Mouse (Mus musculus): ENCODE data around the gene Gm10197. TPM values are rescaled to one million over a fixed set of nuclear protein-coding genes. Genes with fewer than 3 reads are reported as not detected.

The Gm10197 gene
- polyA plus RNA-seq, 1 experiment from 2014 or later = 7.2 TPM

GRCm38 (mm10) chr19:53355065-53355464 is 16.5 kb downstream of the Gm10197 start:
- peak overlapping the region; percentile 2; the same call in 1 of the 2 replicates for H3K27ac ChIP-seq (ENCODE audit: low read depth, low read length)
- peaks cover 14% of the 10 kb centered on the region for H3K4me1 ChIP-seq (ENCODE audit: control insufficient read depth, insufficient read depth, low read length)
- no peak overlapping the region for H3K9ac ChIP-seq (ENCODE audit: low read length)
- 74% methylated on average over 16 of the region's 16 CpGs for WGBS
- H3K27me3 ChIP-seq (replicated peaks; ENCODE audit: control insufficient read depth, insufficient read depth, low read length) = no peaks in the 10 kb centered on the region
- H3K36me3 ChIP-seq (ENCODE audit: control insufficient read depth, insufficient read depth, low read length) = peaks cover 18% of the 10 kb centered on the region; the same call in 1 of the 2 replicates
- DNase-seq (ENCODE audit: low spot score) = no peak
- H3K4me3 ChIP-seq (ENCODE audit: low read depth, low read length) = no peak overlapping the region
- H3K4me2 ChIP-seq (ENCODE audit: low read length) = no peak overlapping the region
- no peak for ATAC-seq
- no peaks in the 10 kb centered on the region for H3K9me3 ChIP-seq (replicated peaks; ENCODE audit: control insufficient read depth, low read length)

- peaks cover 8% of the 10 kb centered on the region for H3K4me1 ChIP-seq (ENCODE audit: control insufficient read depth, insufficient read depth, low read length)
- ATAC-seq (no peak), DNase-seq (ENCODE audit: low spot score) (peak; percentile 34)
- no peak overlapping the region for H3K27ac ChIP-seq (ENCODE audit: low read depth, low read length)
- H3K4me2 ChIP-seq (ENCODE audit: low read length) = no peak overlapping the region
- no peak overlapping the region for H3K9ac ChIP-seq (ENCODE audit: low read length)
- H3K27me3 ChIP-seq (replicated peaks; ENCODE audit: control insufficient read depth, insufficient read depth, low read length) = no peaks in the 10 kb centered on the region
- H3K36me3 ChIP-seq (ENCODE audit: control insufficient read depth, insufficient read depth, low read length) = peaks cover 18% of the 10 kb centered on the region; the same call in 1 of the 2 replicates
- WGBS = 49% methylated on average over 7 of the region's 7 CpGs
- no peaks in the 10 kb centered on the region for H3K9me3 ChIP-seq (replicated peaks; ENCODE audit: control insufficient read depth, low read length)
- H3K4me3 ChIP-seq (ENCODE audit: low read depth, low read length) = no peak overlapping the region
Observed at GRCm38 (mm10) chr19:53354271-53355000, 17.1 kb downstream of the Gm10197 start.

- H3K36me3 ChIP-seq (ENCODE audit: control insufficient read depth, insufficient read depth, low read length) = peaks cover 18% of the 10 kb centered on the region; the same call in 1 of the 2 replicates
- H3K4me1 ChIP-seq (ENCODE audit: control insufficient read depth, insufficient read depth, low read length) = peaks cover 6% of the 10 kb centered on the region; the same call in 1 of the 2 replicates
- DNase-seq (ENCODE audit: low spot score) (no peak), ATAC-seq (no peak)
- H3K27ac ChIP-seq (ENCODE audit: low read depth, low read length) = no peak overlapping the region
- no peak overlapping the region for H3K9ac ChIP-seq (ENCODE audit: low read length)
- H3K27me3 ChIP-seq (replicated peaks; ENCODE audit: control insufficient read depth, insufficient read depth, low read length) = no peaks in the 10 kb centered on the region
- no peak overlapping the region for H3K4me3 ChIP-seq (ENCODE audit: low read depth, low read length)
- H3K9me3 ChIP-seq (replicated peaks; ENCODE audit: control insufficient read depth, low read length) = no peaks in the 10 kb centered on the region
- WGBS = 80% methylated on average over 7 of the region's 7 CpGs
- no peak overlapping the region for H3K4me2 ChIP-seq (ENCODE audit: low read length)
Observed at GRCm38 (mm10) chr19:53353864-53354263, 17.7 kb downstream of the Gm10197 start.

- Histone ChIP-seq H3K27me3 (replicated peaks; ENCODE audit: control insufficient read depth, insufficient read depth, low read length) (no peaks in the 10 kb centered on the region), H3K4me1 (ENCODE audit: control insufficient read depth, insufficient read depth, low read length) (no peaks in the 10 kb centered on the region), H3K4me3 (ENCODE audit: low read depth, low read length) (no peak overlapping the region), H3K4me2 (ENCODE audit: low read length) (no peak overlapping the region), H3K9me3 (replicated peaks; ENCODE audit: control insufficient read depth, low read length) (no peaks in the 10 kb centered on the region), H3K36me3 (ENCODE audit: control insufficient read depth, insufficient read depth, low read length) (peaks cover 7% of the 10 kb centered on the region), H3K27ac (ENCODE audit: low read depth, low read length) (0 out of 2 replicates have a peak overlapping the region, but pooled peaks have one; percentile 21), H3K9ac (ENCODE audit: low read length) (no peak overlapping the region)
- WGBS = 87% methylated on average over 14 of the region's 14 CpGs
- ATAC-seq = no peak
- no peak for DNase-seq (ENCODE audit: low spot score)
Observed at GRCm38 (mm10) chr19:53345766-53346165, 25.8 kb downstream of the Gm10197 start.

- no peaks in the 10 kb centered on the region for H3K9me3 ChIP-seq (replicated peaks; ENCODE audit: control insufficient read depth, low read length)
- H3K36me3 ChIP-seq (ENCODE audit: control insufficient read depth, insufficient read depth, low read length) = peaks cover 7% of the 10 kb centered on the region
- ATAC-seq (no peak), DNase-seq (ENCODE audit: low spot score) (no peak)
- no peak overlapping the region for H3K9ac ChIP-seq (ENCODE audit: low read length)
- H3K27me3 ChIP-seq (replicated peaks; ENCODE audit: control insufficient read depth, insufficient read depth, low read length) = no peaks in the 10 kb centered on the region
- H3K27ac ChIP-seq (ENCODE audit: low read depth, low read length) = no peak overlapping the region
- no peak overlapping the region for H3K4me2 ChIP-seq (ENCODE audit: low read length)
- H3K4me1 ChIP-seq (ENCODE audit: control insufficient read depth, insufficient read depth, low read length) = no peaks in the 10 kb centered on the region
- no peak overlapping the region for H3K4me3 ChIP-seq (ENCODE audit: low read depth, low read length)
- 74% methylated on average over 16 of the region's 16 CpGs for WGBS
Observed at GRCm38 (mm10) chr19:53344062-53344461, 27.5 kb downstream of the Gm10197 start.

GRCm38 (mm10) chr19:53343174-53343881 is 28.2 kb downstream of the Gm10197 start:
- ATAC-seq (no peak), DNase-seq (ENCODE audit: low spot score) (no peak)
- H3K4me3 ChIP-seq (ENCODE audit: low read depth, low read length) = no peak overlapping the region
- no peak overlapping the region for H3K4me2 ChIP-seq (ENCODE audit: low read length)
- WGBS = 94% methylated on average over 13 of the region's 13 CpGs
- H3K9ac ChIP-seq (ENCODE audit: low read length) = no peak overlapping the region
- no peak overlapping the region for H3K27ac ChIP-seq (ENCODE audit: low read depth, low read length)
- H3K36me3 ChIP-seq (ENCODE audit: control insufficient read depth, insufficient read depth, low read length) = peaks cover 10% of the 10 kb centered on the region
- no peaks in the 10 kb centered on the region for H3K27me3 ChIP-seq (replicated peaks; ENCODE audit: control insufficient read depth, insufficient read depth, low read length)
- no peaks in the 10 kb centered on the region for H3K9me3 ChIP-seq (replicated peaks; ENCODE audit: control insufficient read depth, low read length)
- no peaks in the 10 kb centered on the region for H3K4me1 ChIP-seq (ENCODE audit: control insufficient read depth, insufficient read depth, low read length)

GRCm38 (mm10) chr19:53340423-53340822 is 31.1 kb downstream of the Gm10197 start:
- no peak overlapping the region for H3K9ac ChIP-seq (ENCODE audit: low read length)
- no peaks in the 10 kb centered on the region for H3K27me3 ChIP-seq (replicated peaks; ENCODE audit: control insufficient read depth, insufficient read depth, low read length)
- no peak overlapping the region for H3K27ac ChIP-seq (ENCODE audit: low read depth, low read length)
- no peaks in the 10 kb centered on the region for H3K9me3 ChIP-seq (replicated peaks; ENCODE audit: control insufficient read depth, low read length)
- H3K36me3 ChIP-seq (ENCODE audit: control insufficient read depth, insufficient read depth, low read length) = peaks cover 14% of the 10 kb centered on the region; the same call in 1 of the 2 replicates
- no peak overlapping the region for H3K4me2 ChIP-seq (ENCODE audit: low read length)
- H3K4me3 ChIP-seq (ENCODE audit: low read depth, low read length) = no peak overlapping the region
- DNase-seq (ENCODE audit: low spot score) (peak; percentile 28), ATAC-seq (no peak)
- no peaks in the 10 kb centered on the region for H3K4me1 ChIP-seq (ENCODE audit: control insufficient read depth, insufficient read depth, low read length)
- 19% methylated on average over 6 of the region's 6 CpGs for WGBS

- no peaks in the 10 kb centered on the region for H3K9me3 ChIP-seq (replicated peaks; ENCODE audit: control insufficient read depth, low read length)
- 93% methylated on average over 9 of the region's 9 CpGs for WGBS
- peaks cover 2% of the 10 kb centered on the region; the same call in 1 of the 2 replicates for H3K4me1 ChIP-seq (ENCODE audit: control insufficient read depth, insufficient read depth, low read length)
- H3K36me3 ChIP-seq (ENCODE audit: control insufficient read depth, insufficient read depth, low read length) = peaks cover 34% of the 10 kb centered on the region
- no peak overlapping the region for H3K4me3 ChIP-seq (ENCODE audit: low read depth, low read length)
- DNase-seq (ENCODE audit: low spot score) (no peak), ATAC-seq (no peak)
- no peaks in the 10 kb centered on the region for H3K27me3 ChIP-seq (replicated peaks; ENCODE audit: control insufficient read depth, insufficient read depth, low read length)
- H3K27ac ChIP-seq (ENCODE audit: low read depth, low read length) = no peak overlapping the region
- no peak overlapping the region for H3K4me2 ChIP-seq (ENCODE audit: low read length)
- no peak overlapping the region for H3K9ac ChIP-seq (ENCODE audit: low read length)
Observed at GRCm38 (mm10) chr19:53335241-53335640, 36.3 kb downstream of the Gm10197 start.

- ATAC-seq (no peak), DNase-seq (ENCODE audit: low spot score) (no peak)
- Histone ChIP-seq H3K36me3 (ENCODE audit: control insufficient read depth, insufficient read depth, low read length) (peaks cover 32% of the 10 kb centered on the region), H3K4me3 (ENCODE audit: low read depth, low read length) (no peak overlapping the region), H3K27me3 (replicated peaks; ENCODE audit: control insufficient read depth, insufficient read depth, low read length) (no peaks in the 10 kb centered on the region), H3K4me2 (ENCODE audit: low read length) (no peak overlapping the region), H3K4me1 (ENCODE audit: control insufficient read depth, insufficient read depth, low read length) (peaks cover 5% of the 10 kb centered on the region; the same call in 1 of the 2 replicates), H3K9ac (ENCODE audit: low read length) (no peak overlapping the region), H3K9me3 (replicated peaks; ENCODE audit: control insufficient read depth, low read length) (no peaks in the 10 kb centered on the region), H3K27ac (ENCODE audit: low read depth, low read length) (no peak overlapping the region)
- 92% methylated on average over 6 of the region's 6 CpGs for WGBS
Observed at GRCm38 (mm10) chr19:53333730-53334129, 37.8 kb downstream of the Gm10197 start.

Data from forebrain, embryonic 14.5 days (tissue).